Mouse (Mus musculus): ENCODE results near the gene Rps26.
"Not testable (repeated sequence)": the region's sequence is repeated elsewhere in the genome, so short reads cannot be mapped to it uniquely, and the experiment has no call there.

Gene Rps26

DNA sequence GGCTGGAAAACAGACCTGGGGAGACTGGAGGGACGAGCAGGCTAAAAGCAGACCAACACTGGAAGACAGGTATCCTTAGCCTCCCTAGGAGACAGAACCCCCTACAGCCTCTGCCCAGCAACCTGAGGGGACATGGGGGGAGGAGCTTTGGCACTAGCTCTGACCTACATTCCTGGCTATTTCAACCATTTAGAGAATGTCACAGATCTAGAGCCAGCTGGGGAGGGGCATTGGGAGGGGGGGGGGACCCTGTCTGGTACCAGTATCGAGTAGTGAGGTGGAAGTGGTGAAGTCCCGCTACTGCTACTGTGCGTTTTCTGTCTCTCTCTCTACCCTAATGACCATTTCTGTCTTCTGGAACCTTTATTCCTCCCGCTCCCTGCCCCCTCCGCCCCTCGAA is 15.3 kb upstream of the Rps26 start:
- DNase-seq (ENCODE audit: low read depth, low spot score), result no peak

DNA sequence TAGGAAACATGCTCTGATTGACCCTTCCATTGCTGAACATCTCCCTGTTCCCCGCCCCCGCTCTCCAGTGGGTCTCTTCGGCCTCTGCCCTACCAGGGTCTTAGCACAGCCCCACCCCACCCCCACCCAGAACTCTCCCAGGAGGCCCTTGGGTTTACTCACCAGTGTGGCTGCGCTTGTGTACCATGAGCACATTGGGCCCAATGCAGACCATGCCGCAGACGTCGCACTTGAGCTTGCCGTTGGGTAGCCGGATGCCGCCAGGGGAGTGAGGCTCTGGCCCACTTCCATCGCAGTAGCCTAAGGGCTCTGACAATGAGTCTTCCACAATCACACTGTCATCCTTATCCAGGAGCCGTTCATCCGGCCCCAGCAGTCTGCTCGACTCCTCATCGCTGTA is 14.3 kb upstream of the Rps26 start:
- no peak for DNase-seq (ENCODE audit: low read depth, low spot score)

GRCm38 (mm10) chr10:128639999-128640398 is 13.5 kb upstream of the Rps26 start:
- no peak for DNase-seq (ENCODE audit: low read depth, low spot score)

DNA sequence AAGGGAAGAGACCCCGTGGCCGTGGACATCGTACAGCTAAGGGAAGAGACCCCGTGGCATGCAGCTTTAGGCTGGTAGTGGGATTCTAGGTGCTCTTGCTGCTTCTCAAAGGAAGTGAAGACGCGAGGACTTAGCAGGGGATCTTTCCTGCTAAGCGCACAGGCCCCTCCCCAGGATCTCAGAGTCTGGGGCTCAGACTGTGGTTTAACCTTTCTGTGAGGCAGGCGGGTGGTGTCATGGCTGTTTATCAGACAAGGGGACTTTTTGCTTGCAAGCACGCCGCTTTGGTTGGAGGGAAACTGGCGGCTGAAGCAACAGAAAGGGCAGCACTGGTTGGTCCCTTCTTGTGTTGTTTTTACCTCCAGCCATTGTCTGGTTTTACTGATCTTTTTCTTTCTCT is 10.5 kb upstream of the Rps26 start:
- DNase-seq (ENCODE audit: low read depth, low spot score), result no peak

- no peak for DNase-seq (ENCODE audit: low read depth, low spot score)
Observed at GRCm38 (mm10) chr10:128636561-128636960, 10.0 kb upstream of the Rps26 start.

- DNase-seq (ENCODE audit: low read depth, low spot score), result no peak
Observed at GRCm38 (mm10) chr10:128635697-128636096, 9.2 kb upstream of the Rps26 start.

DNA sequence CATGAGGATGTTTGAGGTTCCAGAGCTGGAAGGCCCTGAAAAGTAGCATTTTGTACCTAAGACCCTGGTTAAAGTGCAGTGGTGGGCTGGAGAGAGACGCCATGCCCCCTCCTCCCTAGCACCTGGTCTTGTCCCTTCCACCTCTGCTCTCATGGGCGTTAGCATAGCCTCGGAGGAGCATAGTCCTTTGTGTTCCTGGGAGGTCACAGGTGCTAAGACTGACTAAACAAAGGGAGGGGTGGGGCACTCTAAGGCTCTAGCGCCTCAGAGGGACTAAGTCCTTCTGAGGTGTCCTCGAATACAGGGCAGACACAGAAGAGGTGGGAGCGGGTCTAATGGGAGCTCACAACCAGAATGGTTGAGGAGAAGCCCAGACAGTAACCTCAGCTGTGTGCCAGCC is 5.0 kb upstream of the Rps26 start:
- DNase-seq (ENCODE audit: low read depth, low spot score), result no peak

DNA sequence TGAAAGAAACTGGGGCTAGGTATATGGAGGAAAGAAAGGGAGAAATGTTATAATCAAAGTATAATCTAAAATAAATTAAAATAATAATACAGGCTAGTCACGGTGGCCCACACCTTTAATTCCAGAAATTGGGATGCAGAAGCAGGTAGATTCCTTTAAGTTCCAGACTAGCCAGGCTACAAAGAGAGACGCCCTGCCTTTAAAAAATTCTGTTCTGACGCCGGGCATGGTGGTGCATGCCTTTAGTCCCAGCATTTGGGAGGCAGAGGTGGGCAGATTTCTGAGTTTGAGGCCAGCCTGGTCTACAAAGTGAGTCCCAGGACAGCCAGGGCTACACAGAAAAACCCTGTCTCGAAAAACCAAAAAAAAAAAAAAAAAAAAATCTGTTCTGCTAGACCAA is 3.8 kb upstream of the Rps26 start:
- DNase-seq (ENCODE audit: low read depth, low spot score), result not testable (repeated sequence)

DNA sequence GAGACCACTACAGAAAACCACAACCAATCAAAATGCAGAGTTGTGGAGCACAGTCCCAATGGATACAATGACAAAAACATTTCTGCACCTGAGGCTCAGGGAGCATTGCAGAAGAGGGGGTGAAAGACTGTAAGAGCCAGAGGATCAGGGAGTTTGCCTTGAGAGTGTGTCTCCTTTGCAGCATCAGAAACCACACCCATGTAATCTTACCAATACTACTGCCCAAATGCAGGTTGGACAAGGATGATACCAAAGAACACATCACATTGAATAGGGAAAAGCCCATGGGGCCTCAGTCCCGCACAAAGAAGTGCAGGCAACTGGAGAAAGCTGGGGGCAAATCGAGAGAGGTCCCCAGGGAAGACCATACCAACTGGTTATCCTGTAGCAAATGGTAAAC is 3.2 kb upstream of the Rps26 start:
- no peak for DNase-seq (ENCODE audit: low read depth, low spot score)

DNA sequence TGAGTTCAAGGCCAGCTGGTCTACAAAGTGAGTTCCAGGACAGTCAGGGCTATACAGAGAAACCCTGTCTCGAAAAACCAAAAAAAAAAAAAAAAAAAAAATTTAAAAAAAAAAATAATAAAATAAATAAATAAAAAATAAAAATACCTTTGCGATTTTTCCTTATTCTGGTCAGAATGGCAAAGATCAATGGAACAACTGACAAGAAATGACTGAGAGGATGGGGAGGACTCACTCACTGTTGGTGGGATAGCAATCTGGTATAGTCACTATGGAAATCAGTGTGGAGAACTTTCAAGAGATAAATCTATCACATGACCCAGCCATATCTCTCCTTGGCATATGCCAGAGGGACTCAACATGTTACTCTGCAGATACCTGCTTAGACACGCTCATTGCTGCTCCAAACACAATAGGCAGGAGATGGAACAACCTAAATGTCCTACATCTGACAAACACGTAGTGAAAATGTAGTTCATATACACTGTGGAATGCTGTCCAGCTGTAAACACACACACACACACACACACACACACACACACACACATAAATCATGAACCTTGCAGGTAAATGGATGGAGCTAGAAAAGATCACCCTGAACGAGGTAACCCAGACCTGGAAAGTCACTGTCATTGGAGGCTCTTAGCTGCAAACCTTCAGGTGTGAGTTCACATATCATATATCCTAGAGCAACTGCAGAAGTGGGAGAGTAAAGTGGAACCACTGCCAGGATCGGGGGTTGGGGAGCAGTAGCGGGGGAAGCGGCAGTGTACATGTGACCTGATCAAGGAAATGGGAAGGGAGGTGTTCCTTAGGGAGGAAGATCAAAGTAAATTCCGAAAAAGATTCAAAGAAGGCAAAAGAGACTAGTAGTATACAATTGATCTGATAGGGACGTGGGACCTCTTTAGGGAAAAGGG is 1.1 kb upstream of the Rps26 start:
- no peak for DNase-seq (ENCODE audit: low read depth, low spot score)

GRCm38 (mm10) chr10:128625287-128625894 is 1.2 kb downstream of the Rps26 start:
- no peak for DNase-seq (ENCODE audit: low read depth, low spot score)

- not testable (repeated sequence) for DNase-seq (ENCODE audit: low read depth, low spot score)
Observed at GRCm38 (mm10) chr10:128623106-128623613, 3.4 kb downstream of the Rps26 start.

DNA sequence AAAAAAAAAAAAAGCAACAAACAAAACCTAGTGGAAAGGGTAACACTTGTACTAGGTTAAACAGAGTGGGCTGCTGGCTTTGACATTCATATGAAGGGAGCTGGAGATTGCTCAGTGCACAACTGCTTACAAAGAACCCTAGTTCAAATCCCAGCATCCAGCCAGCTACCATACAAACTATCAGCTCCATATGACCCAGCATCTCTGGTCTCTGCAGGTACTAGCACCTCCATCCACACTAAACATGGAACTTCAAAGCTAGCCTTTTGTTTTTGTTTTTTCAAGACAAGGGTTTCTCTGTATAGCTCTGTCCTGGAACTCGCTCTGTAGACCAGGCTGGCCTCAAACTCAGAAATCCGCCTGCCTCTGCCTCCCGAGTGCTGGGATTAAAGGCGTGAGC is 3.8 kb downstream of the Rps26 start:
- no peak for DNase-seq (ENCODE audit: low read depth, low spot score)

- DNase-seq (ENCODE audit: low read depth, low spot score), result no peak
Observed at GRCm38 (mm10) chr10:128621986-128622520, 4.5 kb downstream of the Rps26 start.

DNA sequence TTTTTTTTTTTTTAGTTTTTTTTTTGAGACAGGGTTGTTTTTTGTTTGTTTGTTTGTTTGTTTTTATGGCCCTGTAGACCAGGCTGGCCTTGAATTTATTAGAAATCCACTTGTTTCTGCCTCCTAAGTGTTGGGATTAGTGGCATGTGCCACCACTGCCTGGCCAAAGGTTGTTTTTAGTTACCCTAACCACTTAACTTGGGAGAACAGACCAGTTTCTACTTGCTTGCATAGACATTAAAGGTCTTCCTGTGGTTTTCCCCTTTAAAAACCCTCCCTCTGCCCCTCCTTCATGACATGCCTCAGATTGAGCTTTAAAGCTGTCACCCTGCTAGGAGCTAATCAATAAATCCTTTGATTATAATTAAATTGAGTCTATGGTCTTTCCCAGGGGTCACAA is 6.3 kb downstream of the Rps26 start:
- DNase-seq (ENCODE audit: low read depth, low spot score), result no peak

GRCm38 (mm10) chr10:128619148-128619547 is 7.4 kb downstream of the Rps26 start:
- DNase-seq (ENCODE audit: low read depth, low spot score), result not testable (repeated sequence)

DNA sequence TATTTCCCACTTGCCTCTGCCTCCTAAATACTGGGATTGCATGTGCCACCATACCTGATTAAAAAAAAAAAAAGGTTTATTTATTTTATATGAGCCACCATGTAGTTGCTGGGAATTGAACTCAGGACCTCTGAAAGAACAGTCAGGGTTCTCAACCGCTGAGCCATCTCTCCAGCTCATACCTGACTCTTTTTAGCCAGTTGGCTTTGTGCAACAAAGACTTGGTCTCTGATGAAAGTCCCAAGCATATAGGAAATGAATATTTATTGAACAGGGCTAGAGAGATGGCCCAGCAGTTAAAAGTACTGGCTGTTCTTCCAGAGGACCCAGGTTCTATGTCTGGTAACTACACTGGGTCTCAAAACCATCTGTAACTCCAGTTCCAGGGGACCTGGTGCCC is 8.0 kb downstream of the Rps26 start:
- DNase-seq (ENCODE audit: low read depth, low spot score), result no peak

- DNase-seq (ENCODE audit: low read depth, low spot score), result not testable (repeated sequence)
Observed at GRCm38 (mm10) chr10:128615798-128616448, 10.6 kb downstream of the Rps26 start.

GRCm38 (mm10) chr10:128614934-128615333 is 11.6 kb downstream of the Rps26 start:
- no peak for DNase-seq (ENCODE audit: low read depth, low spot score)

GRCm38 (mm10) chr10:128613820-128614219 is 12.7 kb downstream of the Rps26 start:
- DNase-seq (ENCODE audit: low read depth, low spot score), result not testable (repeated sequence)

GRCm38 (mm10) chr10:128613154-128613440 is 13.4 kb downstream of the Rps26 start:
- DNase-seq (ENCODE audit: low read depth, low spot score), result no peak

GRCm38 (mm10) chr10:128612433-128613153 is 14.0 kb downstream of the Rps26 start:
- DNase-seq (ENCODE audit: low read depth, low spot score), result peak; percentile 54

Measured in telencephalon, adult 2 months (tissue).